Mouse (Mus musculus): ENCODE results near the gene Tmem176b.
"Not testable (repeated sequence)": the region's sequence is repeated elsewhere in the genome, so short reads cannot be mapped to it uniquely, and the experiment has no call there.

The Tmem176b gene

GRCm38 (mm10) chr6:48840973-48841625 is at the start of gene Tmem176b:
Gene Tmem176b (minus strand): TSS chr6:48841496.
- in situ Hi-C loops (cut with MboI, MseI), result no loop called here

GRCm38 (mm10) chr6:48876510-48877135 is 35.3 kb upstream of the Tmem176b start:
- in situ Hi-C loops (cut with MboI, MseI), result no loop called here

GRCm38 (mm10) chr6:48875515-48875914 is 34.2 kb upstream of the Tmem176b start:
- in situ Hi-C loops (cut with MboI, MseI), result no loop called here

GRCm38 (mm10) chr6:48874576-48874975 is 33.3 kb upstream of the Tmem176b start:
- in situ Hi-C loops (cut with MboI, MseI), result no loop called here

- in situ Hi-C loops (cut with MboI, MseI), result no loop called here
Observed at GRCm38 (mm10) chr6:48872596-48872995, 31.3 kb upstream of the Tmem176b start, which contains the start of gene Aoc1. Gene Aoc1 (plus strand): TSS chr6:48872896.

GRCm38 (mm10) chr6:48869774-48870173 is 28.5 kb upstream of the Tmem176b start:
- in situ Hi-C loops (cut with MboI, MseI), result no loop called here

GRCm38 (mm10) chr6:48867158-48867557 is 25.9 kb upstream of the Tmem176b start:
- in situ Hi-C loops (cut with MboI, MseI), result no loop called here

GRCm38 (mm10) chr6:48866355-48866950 is 25.2 kb upstream of the Tmem176b start:
- in situ Hi-C loops (cut with MboI, MseI), result not testable (repeated sequence)

GRCm38 (mm10) chr6:48865152-48865745 is 24.0 kb upstream of the Tmem176b start:
- in situ Hi-C loops (cut with MboI, MseI), result no loop called here

GRCm38 (mm10) chr6:48864723-48865122 is 23.4 kb upstream of the Tmem176b start:
- in situ Hi-C loops (cut with MboI, MseI), result no loop called here

GRCm38 (mm10) chr6:48864181-48864580 is 22.9 kb upstream of the Tmem176b start:
- in situ Hi-C loops (cut with MboI, MseI), result no loop called here

GRCm38 (mm10) chr6:48863488-48863887 is 22.2 kb upstream of the Tmem176b start:
- in situ Hi-C loops (cut with MboI, MseI), result no loop called here

GRCm38 (mm10) chr6:48862816-48863215 is 21.5 kb upstream of the Tmem176b start:
- in situ Hi-C loops (cut with MboI, MseI), result no loop called here

- in situ Hi-C loops (cut with MboI, MseI), result no loop called here
Observed at GRCm38 (mm10) chr6:48861616-48862280, 20.5 kb upstream of the Tmem176b start.

- in situ Hi-C loops (cut with MboI, MseI), result no loop called here
Observed at GRCm38 (mm10) chr6:48860851-48861250, 19.6 kb upstream of the Tmem176b start.

- in situ Hi-C loops (cut with MboI, MseI), result no loop called here
Observed at GRCm38 (mm10) chr6:48860130-48860815, 19.0 kb upstream of the Tmem176b start.

GRCm38 (mm10) chr6:48857613-48858302 is 16.5 kb upstream of the Tmem176b start:
- in situ Hi-C loops (cut with MboI, MseI), result loop anchor here (5.0 kb wide), 1 partner anchor 40 kb away; no protein-coding TSS in a partner anchor

- in situ Hi-C loops (cut with MboI, MseI), result no loop called here
Observed at GRCm38 (mm10) chr6:48854155-48854554, 12.9 kb upstream of the Tmem176b start.

- in situ Hi-C loops (cut with MboI, MseI), result no loop called here
Observed at GRCm38 (mm10) chr6:48851820-48852491, 10.7 kb upstream of the Tmem176b start.

- in situ Hi-C loops (cut with MboI, MseI), result no loop called here
Observed at GRCm38 (mm10) chr6:48845086-48845485, 3.8 kb upstream of the Tmem176b start.
